Mouse (Mus musculus) forebrain, postnatal 0 days (tissue): ENCODE measurements at regions not wholly inside any gene's neighbourhood (a gene's known extent, or its start where the extent isn't known, plus 50 kb on each side); places are given as distances from the start of the nearest gene placed in this dataset.

Source experiments
- ATAC-seq: fragments of 200-750 bp; cut with Nextera tagmentation; 2 replicates; pipeline ENCODE4 v1.8.0; 2017; ENCODE audit warnings: mild to moderate bottlenecking, moderate library complexity
- DNase-seq: peaks from one replicate; pipeline ENCODE4 v3.0.0-alpha.2; 2015
- H3K27ac ChIP-seq: fragments of 300-500 bp; sonication (generic); 2 replicates; pipeline ENCODE4 v1.5.1; 2014; ENCODE audit warnings: low read depth, mild to moderate bottlenecking, antibody characterized with exemption, low read length, moderate library complexity, mixed read lengths
- H3K27me3 ChIP-seq: fragments of 300-500 bp; sonication (generic); 2 replicates; pipeline ENCODE4 v1.6.1; 2014; ENCODE audit warnings: mild to moderate bottlenecking, low read length, mixed read lengths; ENCODE audit not compliant: insufficient read depth
- H3K36me3 ChIP-seq: fragments of 300-500 bp; sonication (generic); 2 replicates; pipeline ENCODE4 v1.6.1; 2014; ENCODE audit warnings: mild to moderate bottlenecking, moderate library complexity; ENCODE audit not compliant: insufficient read depth
- H3K4me1 ChIP-seq: fragments of 300-500 bp; sonication (generic); 2 replicates; pipeline ENCODE4 v1.6.1; 2014; ENCODE audit warnings: antibody characterized with exemption; ENCODE audit not compliant: insufficient read depth
- H3K4me2 ChIP-seq: fragments of 300-500 bp; sonication (generic); 2 replicates; pipeline ENCODE4 v1.6.1; 2014; ENCODE audit warnings: low read depth, mild to moderate bottlenecking, moderate library complexity
- H3K4me3 ChIP-seq: fragments of 300-500 bp; sonication (generic); 2 replicates; pipeline ENCODE4 v1.5.1; 2014; ENCODE audit warnings: low read depth, low read length, mixed read lengths
- H3K9ac ChIP-seq: fragments of 300-500 bp; sonication (generic); 2 replicates; pipeline ENCODE4 v1.6.1; 2014; ENCODE audit warnings: mild to moderate bottlenecking
- H3K9me3 ChIP-seq: fragments of 300-500 bp; sonication (generic); 2 replicates; pipeline ENCODE4 v1.6.1; 2016; ENCODE audit warnings: low read length
- CTCF ChIP-seq: sonication (generic); IDR thresholded peaks from 2 replicates; pipeline ENCODE4 v1.5.1; 2016; ENCODE audit warnings: antibody characterized with exemption, control low read depth, low read depth
- WGBS: fragments of 180-500 bp; shearing (Covaris S2); extraction: QIAGEN DNeasy Blood & Tissue Kit; methylation state at CpG from one replicate; pipeline ENCODE4 v1.1.7; 2014; 5-methylcytosine and 5-hydroxymethylcytosine counted together

DNA sequence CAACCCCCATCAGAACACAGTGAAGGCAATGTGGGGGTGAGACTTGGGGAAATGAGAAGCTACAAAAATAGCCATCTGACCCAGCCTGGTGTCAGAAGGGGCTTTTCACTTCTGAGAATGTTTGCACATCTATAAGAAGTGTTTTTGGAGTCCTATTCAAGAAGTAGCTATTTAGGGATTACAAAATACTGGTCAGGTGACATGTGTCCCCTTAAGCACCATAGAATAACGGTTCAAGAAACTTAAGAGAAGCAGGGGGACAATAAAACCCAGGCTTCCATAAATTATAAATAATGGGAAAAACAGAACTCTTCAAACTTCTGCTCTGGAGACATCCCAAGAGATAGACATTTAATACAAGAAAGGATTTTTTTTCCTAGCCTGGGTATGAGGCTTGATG is 411.5 kb downstream of the Rab28 start:
- 57% methylated on average over 1 of the region's 1 CpGs for WGBS
- Histone ChIP-seq H3K4me2 (no peak overlapping the region), H3K9me3 (no peaks in the 10 kb centered on the region), H3K27ac (no peak overlapping the region), H3K36me3 (no peaks in the 10 kb centered on the region), H3K27me3 (no peaks in the 10 kb centered on the region), H3K4me1 (no peaks in the 10 kb centered on the region), H3K4me3 (no peak overlapping the region), H3K9ac (no peak overlapping the region)
- no peak for TF ChIP-seq CTCF
- DNase-seq (no peak), ATAC-seq (no peak)

- no peaks in the 10 kb centered on the region for H3K27me3 ChIP-seq
- no peak for DNase-seq
- H3K9ac ChIP-seq = no peak overlapping the region
- H3K4me3 ChIP-seq = no peak overlapping the region
- no peak for ATAC-seq
- no peaks in the 10 kb centered on the region for H3K9me3 ChIP-seq
- TF ChIP-seq CTCF = no peak
- H3K36me3 ChIP-seq = no peaks in the 10 kb centered on the region
- no peaks in the 10 kb centered on the region for H3K4me1 ChIP-seq
- H3K4me2 ChIP-seq = no peak overlapping the region
- no peak overlapping the region for H3K27ac ChIP-seq
Observed at GRCm38 (mm10) chr5:41266731-41267130, 441.2 kb downstream of the Rab28 start.

GRCm38 (mm10) chr5:41266317-41266716 is 441.6 kb downstream of the Rab28 start:
- no peak for TF ChIP-seq CTCF
- ATAC-seq = no peak
- DNase-seq = no peak
- Histone ChIP-seq H3K4me3 (no peak overlapping the region), H3K36me3 (no peaks in the 10 kb centered on the region), H3K4me2 (no peak overlapping the region), H3K9ac (no peak overlapping the region), H3K9me3 (no peaks in the 10 kb centered on the region), H3K27ac (no peak overlapping the region), H3K4me1 (no peaks in the 10 kb centered on the region), H3K27me3 (no peaks in the 10 kb centered on the region)
- 30% methylated on average over 2 of the region's 2 CpGs for WGBS

DNA sequence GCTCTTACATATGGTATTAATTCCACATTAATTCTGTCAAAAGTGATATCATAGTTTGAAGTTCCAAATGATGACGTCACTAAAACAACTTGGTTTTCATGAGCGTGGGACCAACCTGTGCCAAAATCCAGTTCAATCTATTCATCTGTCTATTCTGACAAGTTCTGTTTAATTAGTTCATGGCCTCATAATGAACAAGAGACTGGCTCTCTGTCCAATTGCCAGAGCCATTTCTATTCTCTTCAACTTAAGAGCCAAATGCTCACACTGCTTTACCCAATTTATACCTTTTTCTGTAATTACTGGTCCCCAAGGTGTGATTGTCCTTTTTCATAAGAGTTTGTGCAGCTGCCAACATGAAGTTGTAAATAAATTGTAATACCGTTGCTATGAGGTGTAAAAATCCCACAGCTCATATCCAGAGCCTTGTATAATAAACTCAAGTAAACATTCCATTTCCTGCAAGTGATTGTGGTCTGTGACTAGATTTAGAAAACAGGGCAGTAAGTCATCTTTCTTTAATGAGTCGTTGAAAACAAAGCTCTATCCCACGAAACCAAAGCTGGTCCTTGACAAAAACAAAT is 446.2 kb downstream of the Rab28 start:
- Histone ChIP-seq H3K4me1 (no peaks in the 10 kb centered on the region), H3K4me3 (no peak overlapping the region), H3K27ac (no peak overlapping the region), H3K9ac (no peak overlapping the region), H3K9me3 (no peaks in the 10 kb centered on the region), H3K36me3 (no peaks in the 10 kb centered on the region), H3K27me3 (no peaks in the 10 kb centered on the region), H3K4me2 (no peak overlapping the region)
- WGBS = 40% methylated on average over 5 of the region's 5 CpGs
- no peak for TF ChIP-seq CTCF
- ATAC-seq (no peak), DNase-seq (no peak)
